ENCODE assay signal across 1 mouse cellular context in genomic region chr3:83811987-83812386, GRCm38 (mm10).
TF ChIP-seq lines count a peak whose summit lies in the region.

No protein-coding gene starts in this region.

TF ChIP-seq in CH12.LX, 34 proteins besides CTCF, POLR2A, EP300 and RAD21:
- TF ChIP-seq JUN (IDR thresholded peaks at IDR 0.05; ENCODE audit: insufficient read depth, low read depth, low read length) (no peak), CHD1 (IDR thresholded peaks at IDR 0.05; ENCODE audit: low read depth, low read length) (no peak), ZKSCAN1 (IDR thresholded peaks at IDR 0.05; ENCODE audit: borderline replicate concordance, low read depth, low read length) (no peak), SMC3 (IDR thresholded peaks at IDR 0.05; ENCODE audit: low read depth, low read length) (peak; percentile 9; the same call in 1 of the 2 replicates), JUND (conservative IDR thresholded peaks at IDR 0.05; ENCODE audit: low read depth, low read length) (peak; percentile 52), UBTF (IDR thresholded peaks at IDR 0.05; ENCODE audit: low read depth, low read length) (no peak), IRF4 (IDR thresholded peaks at IDR 0.05; ENCODE audit: low read depth, low read length) (peak; percentile 96), ZNF384 (IDR thresholded peaks at IDR 0.05; ENCODE audit: low read depth, low read length) (no peak), POLR2AphosphoS2 (IDR thresholded peaks at IDR 0.05; ENCODE audit: low read depth, low read length) (no peak), E2F4 (IDR thresholded peaks at IDR 0.05; ENCODE audit: insufficient replicate concordance, low read depth, low read length) (no peak), MYC (IDR thresholded peaks at IDR 0.05; ENCODE audit: low read depth, low read length) (0 out of 2 replicates have a peak, but pooled peaks have one; percentile 18), TBP (conservative IDR thresholded peaks at IDR 0.05; ENCODE audit: low read depth, low read length) (peak; percentile 73; the same call in 1 of the 2 replicates), ZC3H11A (IDR thresholded peaks at IDR 0.05; ENCODE audit: low read depth, low read length) (no peak), HCFC1 (IDR thresholded peaks at IDR 0.05; ENCODE audit: low read depth, low read length) (no peak), MAFK (IDR thresholded peaks at IDR 0.05; ENCODE audit: insufficient replicate concordance, low read length) (no peak), MAX (IDR thresholded peaks at IDR 0.05; ENCODE audit: low read length) (no peak), TCF12 (IDR thresholded peaks at IDR 0.05; ENCODE audit: low read depth, low read length) (no peak), USF2 (conservative IDR thresholded peaks at IDR 0.05; ENCODE audit: low read depth, low read length) (no peak), MXI1 (IDR thresholded peaks at IDR 0.05; ENCODE audit: low read depth, low read length) (no peak), KAT2A (IDR thresholded peaks at IDR 0.05; ENCODE audit: insufficient replicate concordance, low read length) (0 out of 2 replicates have a peak, but pooled peaks have one; percentile 9), ZMIZ1 (IDR thresholded peaks at IDR 0.05; ENCODE audit: low read depth, low read length) (no peak), NELFE (IDR thresholded peaks at IDR 0.05; ENCODE audit: low read depth, low read length) (0 out of 2 replicates have a peak, but pooled peaks have one; percentile 22), NRF1 (IDR thresholded peaks at IDR 0.05; ENCODE audit: low read depth, low read length) (no peak), MAZ (IDR thresholded peaks at IDR 0.05; ENCODE audit: low read depth, low read length) (no peak), BHLHE40 (IDR thresholded peaks at IDR 0.05; ENCODE audit: low read depth, low read length) (no peak), ETS1 (conservative IDR thresholded peaks at IDR 0.05; ENCODE audit: low read depth, low read length) (no peak; the same call in 1 of the 2 replicates), RCOR1 (conservative IDR thresholded peaks at IDR 0.05; ENCODE audit: low read depth, low read length) (no peak), PAX5 (IDR thresholded peaks at IDR 0.05; ENCODE audit: low read length) (no peak), ELF1 (IDR thresholded peaks at IDR 0.05; ENCODE audit: low read depth, low read length) (no peak; the same call in 1 of the 2 replicates), SIN3A (IDR thresholded peaks at IDR 0.05; ENCODE audit: low read length) (no peak), MEF2A (IDR thresholded peaks at IDR 0.05; ENCODE audit: borderline replicate concordance, low read depth, low read length) (peak; percentile 97), GABPA (IDR thresholded peaks at IDR 0.05; ENCODE audit: insufficient replicate concordance, low read depth, low read length) (no peak), CHD2 (IDR thresholded peaks at IDR 0.05; ENCODE audit: low read length) (peak; percentile 43; the same call in 1 of the 2 replicates), USF1 (IDR thresholded peaks at IDR 0.05; ENCODE audit: low read depth, low read length) (no peak)
TF ChIP-seq in CH12.LX: peak in this region for 9.
